Mouse (Mus musculus): ENCODE measurements around the gene Ppbp.

DNA sequence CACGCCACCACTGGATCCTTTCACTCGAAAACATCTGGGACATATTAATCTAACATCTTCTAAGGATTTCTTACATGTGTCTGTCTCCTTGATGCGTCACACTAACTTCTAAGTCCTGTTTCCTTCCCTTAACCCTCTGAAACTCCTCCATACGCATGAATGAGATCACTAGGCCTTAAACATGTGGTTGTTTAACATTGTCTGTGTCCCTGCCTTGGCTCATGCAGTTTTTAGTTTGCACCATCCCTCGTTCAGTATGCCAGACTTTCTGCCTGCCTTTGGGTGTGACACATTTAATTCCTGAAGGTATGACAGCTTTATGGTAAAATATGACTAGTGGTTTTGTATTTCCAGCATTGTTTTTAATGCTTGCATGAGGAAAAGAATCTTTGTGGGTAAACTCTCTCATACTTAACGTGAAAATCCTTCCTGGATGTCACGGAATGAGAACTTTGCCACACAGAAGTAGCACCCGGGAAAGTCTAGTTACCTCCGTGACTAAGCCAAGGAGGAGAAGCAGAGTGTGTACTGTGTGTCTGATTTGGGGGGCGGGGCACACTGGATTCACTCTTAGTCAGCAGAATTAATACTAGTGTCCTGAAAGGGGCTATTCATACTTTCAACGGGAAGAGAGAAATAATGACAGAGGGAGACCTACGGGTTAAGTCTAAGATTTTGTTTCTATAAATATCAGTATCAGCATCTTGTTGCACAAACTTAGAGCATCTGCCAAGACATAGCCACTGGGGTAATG is 4.2 kb upstream of the Ppbp start:
- no peak for TF ChIP-seq CTCF (conservative IDR thresholded peaks at IDR 0.05; ENCODE audit: low read length)
- TF ChIP-seq POU5F1 (IDR thresholded peaks at IDR 0.05; ENCODE audit: borderline replicate concordance, low read length) = no peak

All from E14TG2a.4 (cell line).